Mouse (Mus musculus) CH12.LX (cell line): ENCODE results near the gene Gm13030.

Source experiments
- CTCF ChIP-seq, 2 experiments: IDR thresholded peaks in 1 of 2; conservative IDR thresholded peaks in 1 of 2; 2 replicates each; pipeline ENCODE4 v1.5.1; 2011 to 2012; ENCODE audit warnings: low read depth in 2 of 2, low read length in 2 of 2, improper control_type of control experiment in 1 of 2, inconsistent platforms in 1 of 2, mild to moderate bottlenecking in 1 of 2, moderate library complexity in 1 of 2
- EP300 ChIP-seq: IDR thresholded peaks from 2 replicates; pipeline ENCODE4 v1.6.1; 2011; ENCODE audit warnings: low read length, improper control_type of control experiment

- TF ChIP-seq EP300 (no peak), CTCF (conservative IDR thresholded peaks at IDR 0.05 in 1 of 2, IDR thresholded peaks at IDR 0.05 in 1 of 2; ENCODE audit: low read depth in 2 of 2, low read length in 2 of 2) (no peak)
Observed at GRCm38 (mm10) chr4:138840726-138841125, 33.0 kb downstream of the Gm13030 start.
